Mouse (Mus musculus): ENCODE results near the gene Gm11985.

DNA sequence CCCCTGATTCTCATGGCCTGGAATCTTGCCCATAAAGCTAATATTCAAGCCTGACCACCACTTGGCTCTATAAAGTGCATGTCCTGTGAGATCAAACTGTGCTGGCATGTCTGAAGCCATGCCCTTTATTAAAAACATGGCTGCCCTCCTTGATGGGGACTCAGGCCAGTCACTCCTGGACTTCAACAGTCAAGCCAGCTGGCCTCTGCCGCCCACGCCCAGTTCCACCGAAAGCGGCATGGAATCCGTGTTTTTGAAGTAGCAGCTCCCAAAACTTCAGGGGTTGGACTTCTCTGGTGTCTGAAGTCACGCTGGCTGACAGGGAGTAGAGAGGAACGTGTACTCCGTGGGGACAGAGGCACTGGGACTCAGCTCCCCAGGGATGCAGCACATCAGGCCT is 40.8 kb downstream of the Gm11985 start:
- TF ChIP-seq CTCF (IDR thresholded peaks at IDR 0.05; ENCODE audit: insufficient read depth, low read depth, low read length), result no peak
- no peak for TF ChIP-seq POLR2A (IDR thresholded peaks at IDR 0.05; ENCODE audit: insufficient read depth, low read depth, low read length)

Data from olfactory bulb, adult 2 months (tissue).